Mouse (Mus musculus) layer of hippocampus, postnatal 25 days (tissue): ENCODE results near the gene Vtn. TPM values are rescaled to one million over a fixed set of nuclear protein-coding genes. Genes with fewer than 3 reads are reported as not detected.
A peak's percentile ranks its signal among the peaks of the same experiment; 100 is the strongest.

Source experiments
- DNase-seq, 2 experiments: peaks; one replicate each; pipeline ENCODE4 v3.0.0; 2022; ENCODE audit warnings: mixed read lengths in 2 of 2, low spot score in 1 of 2; ENCODE audit errors: extremely low spot score in 1 of 2
- total RNA-seq, 2 experiments: library from RNA; stranded (reverse); gene quantifications; 2 replicates each; pipeline ENCODE4 v1.2.3; 2021

Vtn gene
- total RNA-seq, 2 experiments from 2014 or later, result 57.9 to 64.0 TPM

DNA sequence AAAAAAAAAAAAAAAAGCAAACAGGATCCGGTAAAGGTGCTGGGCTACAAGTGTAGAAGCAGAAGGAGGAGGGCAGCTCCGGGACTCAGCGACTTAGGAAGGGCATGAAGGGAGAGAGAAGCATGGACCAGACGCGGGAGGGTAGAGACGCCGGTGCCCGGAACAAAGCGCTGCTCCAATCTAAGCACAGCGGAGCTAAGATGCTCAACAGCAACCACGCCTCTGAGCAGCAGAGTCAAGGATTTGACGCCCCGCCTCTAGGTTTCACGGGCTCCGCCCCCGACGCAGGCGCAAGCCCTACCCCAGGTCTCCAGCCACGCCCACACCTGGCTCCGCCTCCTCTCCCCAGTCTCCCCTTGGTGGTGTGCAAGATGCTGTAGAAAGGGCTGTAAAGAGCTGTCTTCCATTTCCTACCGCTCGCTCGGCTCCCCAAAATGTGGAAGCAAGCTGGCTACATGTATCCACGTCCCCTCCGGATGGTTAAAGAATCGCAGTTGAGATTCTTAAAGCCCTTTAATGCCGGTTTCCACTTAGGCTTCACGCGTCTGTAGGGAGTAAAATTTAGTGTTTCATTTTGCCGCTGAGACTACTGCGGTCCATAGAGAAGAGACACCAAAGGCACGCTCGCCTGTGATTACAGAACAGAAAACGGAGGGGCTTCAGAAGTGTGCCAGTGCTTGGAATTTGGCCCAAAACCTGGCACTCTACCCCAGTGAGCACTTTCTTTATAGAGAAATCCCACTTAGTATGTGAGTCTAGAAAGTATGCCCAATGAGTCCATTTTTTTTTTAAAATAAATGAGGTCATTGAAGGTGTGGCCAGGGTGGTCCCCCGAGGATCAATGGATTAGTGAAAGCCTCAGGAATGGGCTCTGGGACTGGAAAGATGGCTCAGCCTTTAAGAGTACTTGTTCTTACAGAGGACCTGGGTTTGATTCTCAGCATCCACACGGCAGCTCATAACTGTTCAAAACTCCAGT lies 1.1 kb upstream of the Vtn start, which contains the start of gene Sarm1:
TSS of gene Sarm1 (minus strand) at position 211 of the 979 bp plus-strand sequence.
- DNase-seq, result peak; percentile 88 to 89

DNA sequence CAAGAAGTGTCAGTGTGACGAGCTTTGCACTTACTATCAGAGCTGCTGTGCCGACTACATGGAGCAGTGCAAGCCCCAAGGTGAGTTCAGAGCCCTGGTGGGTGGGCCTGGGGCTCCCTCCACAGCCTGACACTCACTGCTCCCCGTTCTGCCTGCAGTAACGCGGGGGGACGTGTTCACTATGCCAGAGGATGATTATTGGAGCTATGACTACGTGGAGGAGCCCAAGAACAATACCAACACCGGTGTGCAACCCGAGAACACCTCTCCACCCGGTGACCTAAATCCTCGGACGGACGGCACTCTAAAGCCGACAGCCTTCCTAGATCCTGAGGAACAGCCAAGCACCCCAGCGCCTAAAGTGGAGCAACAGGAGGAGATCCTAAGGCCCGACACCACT lies 652 bp downstream of the Vtn start:
- DNase-seq, result no peak

DNA sequence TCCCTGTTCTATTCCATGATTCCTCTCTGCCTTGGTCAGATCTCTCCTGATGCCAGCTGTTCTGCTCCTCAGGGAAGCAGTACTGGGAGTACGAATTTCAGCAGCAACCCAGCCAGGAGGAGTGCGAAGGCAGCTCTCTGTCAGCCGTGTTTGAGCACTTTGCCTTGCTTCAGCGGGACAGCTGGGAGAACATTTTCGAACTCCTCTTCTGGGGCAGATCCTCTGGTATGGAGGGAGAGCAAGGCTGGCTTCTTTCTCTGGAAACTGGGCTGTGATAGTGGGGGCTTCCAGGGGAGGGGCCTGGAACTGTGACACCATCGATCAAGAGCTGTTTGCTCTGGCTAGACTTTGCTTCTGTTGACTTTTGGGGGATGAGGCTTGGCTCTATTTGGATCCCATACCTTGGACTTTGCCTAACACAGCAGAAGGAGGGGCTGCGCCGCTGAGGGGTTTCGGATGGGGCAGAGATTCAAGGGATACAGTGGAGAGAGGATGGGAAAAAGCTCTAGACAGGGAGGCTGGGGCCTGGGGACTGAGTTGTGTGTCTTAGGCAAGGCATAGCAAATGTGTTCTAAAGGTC lies 1.8 kb downstream of the Vtn start:
- no peak for DNase-seq

DNA sequence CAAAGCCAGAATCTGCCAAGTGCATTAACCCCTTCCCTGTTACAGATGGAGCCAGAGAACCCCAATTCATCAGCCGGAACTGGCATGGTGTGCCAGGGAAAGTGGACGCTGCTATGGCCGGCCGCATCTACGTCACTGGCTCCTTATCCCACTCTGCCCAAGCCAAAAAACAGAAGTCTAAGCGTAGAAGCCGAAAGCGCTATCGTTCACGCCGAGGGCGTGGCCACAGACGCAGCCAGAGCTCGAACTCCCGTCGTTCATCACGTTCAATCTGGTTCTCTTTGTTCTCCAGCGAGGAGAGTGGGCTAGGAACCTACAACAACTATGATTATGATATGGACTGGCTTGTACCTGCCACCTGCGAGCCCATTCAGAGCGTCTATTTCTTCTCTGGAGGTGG lies 2.6 kb downstream of the Vtn start:
- DNase-seq, result no peak

DNA sequence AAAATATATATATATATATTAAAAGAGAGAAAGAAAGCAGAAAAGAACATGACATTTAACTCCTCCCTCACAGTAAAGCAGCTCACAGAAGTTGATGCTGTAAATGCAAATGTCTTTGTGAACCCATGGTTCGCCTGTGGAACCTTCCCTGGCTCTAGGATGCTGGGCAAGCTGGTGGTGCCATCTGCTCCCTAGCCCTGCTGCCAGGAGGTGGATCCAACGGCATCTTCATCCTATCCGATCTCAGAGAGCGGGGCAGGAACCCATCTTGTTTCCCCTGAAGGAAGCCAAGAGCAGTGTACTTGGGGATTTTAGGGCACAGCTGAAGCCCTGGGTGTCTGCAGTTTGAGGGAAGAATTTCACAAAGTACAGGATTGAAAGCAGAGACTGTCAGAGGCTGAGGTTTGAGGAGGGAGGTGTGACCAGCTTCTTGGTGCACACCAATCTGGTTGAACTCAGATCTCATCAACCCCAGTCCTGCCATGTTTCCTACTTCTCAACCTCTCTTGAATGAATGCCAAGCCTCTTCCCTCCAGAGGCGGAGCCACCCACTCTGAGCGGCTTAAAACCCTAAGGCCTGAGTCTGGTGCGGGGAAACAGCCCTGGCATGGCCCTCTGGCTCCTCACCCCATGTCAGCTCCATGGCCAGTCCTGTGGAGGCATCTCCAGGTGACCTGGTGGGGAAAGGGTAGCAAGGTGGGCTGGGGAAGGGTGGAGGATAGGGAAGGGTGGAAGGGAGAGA lies 4.2 kb downstream of the Vtn start, which contains the start of gene Sebox:
TSS of gene Sebox (plus strand) at position 539 of the 742 bp plus-strand sequence.
- peak in 1 of 2 experiments; percentile 44 for DNase-seq

DNA sequence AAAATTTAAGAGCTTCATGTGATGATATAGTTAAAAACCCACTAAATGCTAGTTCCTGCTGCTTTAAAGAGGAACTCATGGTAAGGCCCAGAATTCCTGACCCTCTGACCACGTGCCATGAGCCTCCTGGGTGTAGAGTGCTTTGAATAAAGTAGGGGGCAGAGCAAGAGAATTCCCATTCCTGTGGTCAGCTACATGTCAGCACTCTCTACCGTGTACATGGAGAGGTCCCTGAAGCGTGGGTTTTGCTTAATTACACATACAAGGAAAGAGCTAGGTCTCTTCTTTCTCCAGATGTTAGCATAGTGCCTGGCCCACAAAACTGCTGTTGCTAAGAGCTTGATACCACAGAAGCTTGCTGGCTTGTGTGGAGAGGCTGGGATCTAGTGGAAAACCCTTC lies 6.5 kb downstream of the Vtn start:
- no peak for DNase-seq

DNA sequence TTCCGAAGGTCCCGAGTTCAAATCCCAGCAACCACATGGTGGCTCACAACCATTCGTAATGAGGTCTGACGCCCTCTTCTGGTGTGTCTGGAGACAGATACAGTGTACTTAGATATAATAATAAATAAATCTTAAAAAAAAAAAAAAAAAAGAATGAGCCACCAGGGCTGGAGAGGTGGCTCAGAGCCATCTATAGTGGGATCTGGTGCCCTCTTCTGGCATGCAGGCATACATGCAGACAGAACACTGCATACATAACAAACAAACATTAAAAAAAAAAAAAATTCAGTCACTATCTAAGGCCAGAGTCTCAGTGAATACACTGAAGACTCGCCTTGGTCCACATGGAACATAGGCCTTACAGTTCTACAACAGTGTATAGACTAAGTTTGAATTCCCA lies 10.3 kb downstream of the Vtn start:
- no peak for DNase-seq

DNA sequence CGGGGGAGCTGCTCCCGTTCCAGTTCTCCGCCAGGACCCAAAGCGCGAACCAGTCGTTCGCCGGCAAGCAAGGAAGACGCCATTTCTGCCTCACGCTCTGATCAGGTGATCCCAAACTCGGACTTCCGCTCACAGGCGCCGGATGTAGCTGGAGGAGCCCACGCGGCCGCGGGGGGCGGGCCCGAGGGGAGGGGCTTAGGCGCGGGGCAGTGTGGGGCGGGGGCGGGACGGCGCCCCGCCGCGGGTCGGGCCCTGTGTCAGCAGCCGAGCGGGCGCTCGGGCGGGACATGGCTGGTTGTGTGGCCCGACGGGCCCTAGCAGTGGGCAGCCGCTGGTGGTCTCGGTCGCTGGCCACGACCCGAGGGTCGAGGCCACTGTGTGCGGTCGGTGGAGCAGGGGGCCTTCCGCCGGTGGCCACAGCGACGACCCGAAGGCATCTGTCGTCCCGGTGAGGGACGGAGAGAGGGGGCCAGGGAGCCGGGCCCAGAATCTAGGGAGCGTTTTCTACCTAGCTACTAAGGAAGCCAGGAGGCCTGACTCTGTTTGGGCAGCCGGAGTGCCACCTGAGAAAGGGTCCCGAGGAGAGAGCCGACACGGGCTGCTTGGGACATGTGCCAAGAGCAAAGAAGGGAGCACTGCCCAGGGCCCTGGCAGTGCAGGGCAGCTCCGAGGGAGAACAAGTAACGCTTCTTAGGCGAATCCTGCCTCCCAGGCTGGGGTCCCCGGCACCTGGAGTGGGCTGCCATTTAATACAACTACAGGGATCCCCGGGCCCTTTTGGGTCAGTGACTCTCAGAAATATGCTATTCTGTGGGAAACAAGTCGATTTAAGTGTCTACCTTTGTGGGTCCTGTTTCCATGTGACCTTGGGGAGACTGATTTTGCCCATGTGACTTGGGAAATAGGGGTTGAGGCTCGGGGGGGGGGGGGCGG lies 13.4 kb downstream of the Vtn start, which contains the start of the genes Tmem199 and Poldip2:
TSS of gene Tmem199 (minus strand) at position 148 of the 933 bp plus-strand sequence.
TSS of gene Poldip2 (plus strand) at position 169 of the 933 bp plus-strand sequence.
- peak; percentile 78 to 79 for DNase-seq

DNA sequence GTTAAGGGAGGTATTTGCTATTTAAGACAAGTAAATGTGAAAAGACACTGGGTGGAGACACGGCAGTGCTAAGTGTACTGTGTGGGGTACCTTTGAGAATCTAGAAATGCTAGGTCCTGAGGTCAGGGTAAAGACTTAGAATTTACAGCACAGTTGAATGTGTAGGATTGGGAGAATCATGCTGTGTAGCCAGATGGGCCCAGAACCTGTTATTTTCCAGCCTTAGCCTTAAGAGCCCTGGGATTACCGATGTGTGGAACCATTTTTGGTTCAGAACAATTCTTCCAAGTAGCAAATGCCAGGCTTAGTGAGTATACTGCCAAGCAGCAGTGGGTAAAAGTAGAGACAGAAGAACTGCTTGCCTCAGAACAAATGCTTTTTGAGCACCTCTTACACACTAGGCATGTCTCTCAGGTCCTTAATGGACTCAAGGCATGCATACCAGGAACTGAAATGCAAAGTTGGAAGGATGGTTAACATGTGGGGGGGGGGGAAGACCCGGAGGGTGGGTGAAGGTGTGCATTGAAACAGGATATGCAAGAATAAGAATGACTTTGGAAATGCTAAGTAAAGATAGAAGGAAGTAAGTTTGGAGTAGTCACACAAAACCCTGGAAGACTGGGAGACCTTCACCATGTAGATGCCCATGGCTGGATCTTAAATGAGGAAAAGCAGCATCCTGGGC lies 14.4 kb downstream of the Vtn start:
- DNase-seq, result no peak

DNA sequence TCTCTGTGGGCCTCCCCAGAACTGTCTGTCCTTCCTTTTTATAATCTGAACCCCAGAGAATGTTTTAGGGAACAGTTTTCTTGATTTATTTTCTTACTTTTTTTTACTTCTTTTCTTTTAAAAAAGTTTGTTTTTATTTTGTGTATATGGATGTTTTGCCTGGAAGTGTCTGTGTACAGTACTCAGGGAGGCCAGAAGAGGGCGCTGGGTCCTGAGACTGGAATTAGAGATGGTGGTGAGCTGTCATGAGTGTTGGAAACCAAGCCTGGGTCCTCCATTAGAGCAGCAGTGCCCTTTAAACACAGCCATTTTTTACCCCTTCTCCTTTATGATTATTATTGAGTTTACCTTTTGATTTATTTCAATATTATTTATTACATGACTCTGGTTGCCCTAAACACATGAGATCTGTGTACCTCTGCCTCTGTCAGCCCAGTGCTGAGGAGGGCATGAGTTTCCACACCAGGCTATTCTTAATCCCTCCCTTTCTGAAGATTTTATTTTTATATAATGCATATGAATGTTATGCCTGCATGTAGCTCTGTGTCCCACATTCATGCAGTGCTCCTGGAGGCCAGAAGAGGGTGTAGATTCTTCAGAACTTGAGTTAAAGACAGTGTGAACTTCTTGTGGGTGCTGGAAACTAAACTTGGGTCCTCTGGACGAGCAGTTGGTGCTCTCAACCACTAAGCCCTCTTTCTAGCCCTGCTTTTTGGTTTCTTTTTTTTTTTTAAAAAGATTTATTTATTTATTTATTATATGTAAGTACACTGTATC lies 16.8 kb downstream of the Vtn start:
- DNase-seq, result no peak

DNA sequence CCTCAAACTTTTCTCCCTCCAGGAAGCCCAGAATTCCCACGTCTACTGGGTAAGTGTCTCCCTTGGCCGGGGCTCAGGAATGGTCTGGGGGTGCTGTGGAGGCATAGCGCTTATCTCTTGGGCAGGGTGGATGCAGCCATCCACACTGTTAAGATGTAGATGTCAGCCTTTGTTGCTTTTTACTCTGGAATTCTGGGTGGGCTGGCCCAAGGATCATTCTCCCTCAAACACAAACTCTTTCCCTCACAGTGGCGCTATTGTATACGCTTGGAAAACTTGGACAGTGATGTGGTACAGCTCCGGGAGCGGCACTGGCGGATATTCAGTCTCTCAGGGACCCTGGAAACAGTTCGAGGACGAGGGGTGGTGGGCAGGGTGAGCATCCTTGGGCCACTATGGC lies 20.0 kb downstream of the Vtn start:
- DNase-seq, result no peak

DNA sequence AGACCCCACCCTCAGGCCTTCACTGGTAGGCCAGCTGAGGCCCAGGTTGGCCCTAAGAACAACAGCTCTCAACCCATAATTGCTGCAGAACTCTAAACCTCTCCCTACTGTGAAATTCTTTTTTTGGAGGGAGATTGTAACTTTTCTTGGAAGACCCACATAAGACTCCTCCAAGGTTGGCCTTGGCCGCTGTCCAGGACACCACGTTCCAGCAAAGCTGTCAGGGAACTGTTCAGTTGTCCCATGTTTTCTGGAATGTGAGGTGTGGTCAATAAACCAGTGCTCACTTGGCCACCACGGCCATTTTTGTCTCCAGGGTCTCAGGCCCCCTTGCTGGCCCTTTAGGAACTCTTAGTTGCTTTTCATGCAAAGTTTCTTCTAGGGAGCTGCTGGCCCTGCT lies 23.0 kb downstream of the Vtn start:
- DNase-seq, result no peak

DNA sequence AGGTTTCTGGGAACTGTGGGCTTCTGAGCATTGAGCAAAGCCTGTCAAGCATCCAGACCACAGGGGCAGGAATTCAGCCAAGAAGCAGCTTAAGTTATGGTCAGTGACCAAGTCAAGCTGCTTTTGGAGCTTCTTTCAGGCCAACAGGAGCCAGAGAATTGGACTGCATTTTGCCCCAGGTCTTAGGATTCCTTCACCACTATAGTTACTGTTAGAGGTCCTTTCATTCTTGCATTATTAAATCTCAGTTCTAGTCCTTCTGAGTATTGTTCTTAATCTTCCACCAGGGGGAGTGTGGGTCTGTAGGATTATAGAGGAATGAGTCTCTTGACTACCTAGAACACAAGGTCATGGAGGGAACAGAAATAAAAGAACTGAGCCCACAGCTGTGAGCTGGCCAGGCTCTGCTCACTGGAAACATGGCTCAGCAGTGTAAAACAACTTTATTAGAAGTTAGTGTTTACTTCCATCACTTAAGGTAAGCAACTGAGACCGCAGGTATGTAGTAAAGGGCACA lies 23.6 kb downstream of the Vtn start:
- no peak for DNase-seq

DNA sequence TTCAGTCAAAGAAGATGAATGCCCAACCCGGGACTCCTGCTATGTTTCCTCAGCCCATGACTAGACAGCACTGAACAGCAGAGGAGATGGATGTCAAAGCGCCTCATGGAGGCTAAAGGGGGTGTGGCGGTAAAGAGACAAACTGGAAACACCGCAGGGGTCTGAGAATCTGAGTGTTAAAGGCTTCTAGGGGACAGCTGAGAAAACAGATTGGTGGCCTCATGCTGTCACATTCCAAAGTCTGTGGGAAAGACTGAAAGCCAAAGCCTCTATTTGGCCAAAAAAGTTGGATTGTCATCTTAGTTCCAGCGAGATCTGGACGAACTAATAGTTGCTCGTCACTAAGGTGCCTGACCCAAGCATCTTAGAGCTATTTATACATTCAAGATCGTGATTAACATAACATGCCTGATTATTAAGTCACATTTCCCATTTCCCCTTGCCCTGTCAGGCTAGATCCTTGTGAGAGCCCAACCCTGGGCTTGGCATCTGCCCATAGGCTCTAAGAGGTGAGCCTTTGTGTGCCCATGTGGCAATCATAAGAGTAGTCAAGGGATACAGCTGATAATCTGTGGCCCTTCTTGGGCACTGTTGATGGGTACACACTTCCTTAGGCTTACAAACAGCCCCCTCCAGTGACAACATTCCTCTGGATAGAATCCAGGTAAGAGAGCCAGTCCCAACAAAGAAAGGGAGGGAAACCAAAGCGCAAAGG lies 24.5 kb downstream of the Vtn start:
- no peak for DNase-seq

DNA sequence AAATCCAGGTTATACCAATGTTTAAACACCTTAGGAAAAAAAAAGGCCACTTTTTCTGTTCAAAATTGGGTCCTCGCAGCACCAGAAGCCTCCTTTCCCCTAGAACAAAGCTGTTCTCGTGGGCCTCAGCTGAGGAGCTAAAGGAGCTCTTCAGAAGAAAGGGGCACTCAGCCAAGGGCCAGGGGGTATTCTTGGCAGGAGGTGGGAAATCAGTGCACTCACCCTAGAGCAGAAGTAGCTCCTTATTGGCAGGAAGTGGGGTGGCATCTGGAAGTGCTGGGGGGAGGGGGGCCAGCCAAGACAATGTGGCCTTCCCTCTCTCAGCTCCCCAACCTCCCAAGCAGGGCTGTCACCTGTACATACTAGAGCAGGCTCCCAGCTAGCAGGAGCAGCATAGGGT lies 25.9 kb downstream of the Vtn start:
- DNase-seq, result no peak

DNA sequence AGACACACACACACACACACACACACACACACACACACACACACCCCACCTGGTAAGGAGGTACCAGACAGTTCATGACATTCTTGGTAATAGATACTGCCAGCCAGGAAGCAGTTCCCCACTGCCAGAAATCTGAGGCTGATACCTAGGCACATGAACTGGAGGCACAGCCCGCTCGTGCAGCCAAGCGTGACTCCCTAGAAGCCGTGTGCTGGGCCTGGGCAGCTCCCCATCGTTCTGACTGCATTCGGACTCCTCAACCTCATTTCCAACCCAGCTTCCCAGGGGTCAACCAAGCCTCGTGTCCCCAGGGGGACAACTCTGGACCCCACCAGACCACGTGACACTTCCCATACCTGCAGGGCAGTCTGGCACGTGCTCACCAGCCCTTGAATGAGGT lies 29.8 kb downstream of the Vtn start:
- DNase-seq, result no peak

DNA sequence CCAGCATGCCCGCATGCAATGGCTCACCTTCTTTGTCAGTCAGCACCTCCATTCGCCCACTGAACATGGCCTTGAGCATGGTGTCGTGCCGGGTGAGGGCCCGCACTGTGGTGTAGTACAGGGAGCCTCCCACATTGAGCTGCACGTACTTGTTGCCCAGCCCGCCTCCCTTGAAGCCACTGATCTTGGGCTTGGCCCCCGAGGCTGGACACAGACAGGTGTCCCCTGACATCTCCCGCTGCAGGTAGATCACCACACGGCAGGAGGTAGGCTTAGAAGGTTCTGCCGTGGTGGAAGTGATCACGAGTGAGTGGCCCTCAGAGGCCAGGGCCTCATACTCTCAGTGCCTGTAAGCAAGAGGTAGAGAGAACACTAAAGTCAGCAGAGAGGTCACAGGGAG lies 31.1 kb downstream of the Vtn start:
- DNase-seq, result no peak

DNA sequence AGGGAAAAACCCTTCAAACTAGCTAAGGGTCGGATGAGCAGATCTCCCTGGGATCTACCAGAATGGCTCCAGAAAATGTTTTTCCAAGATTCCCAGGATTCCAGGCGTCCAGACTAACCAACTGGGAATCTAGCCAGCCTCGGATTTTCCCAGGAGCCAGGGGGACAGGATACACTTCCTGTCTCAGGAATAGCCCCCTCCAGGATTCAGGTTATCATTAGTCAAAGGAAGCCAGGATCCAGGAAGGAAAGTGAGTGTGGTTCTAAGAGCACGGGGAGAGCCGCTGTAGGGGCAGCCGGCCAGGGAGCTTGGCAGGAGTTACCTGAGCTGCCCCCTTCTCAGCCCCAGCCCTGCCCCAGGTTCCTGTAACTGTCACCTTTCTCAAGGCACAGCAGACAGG lies 32.2 kb downstream of the Vtn start:
- no peak for DNase-seq
